Mouse (Mus musculus): ENCODE results near the gene Aatf. TPM values are rescaled to one million over a fixed set of nuclear protein-coding genes. Genes with fewer than 3 reads are reported as not detected.
A peak's percentile ranks its signal among the peaks of the same experiment; 100 is the strongest.

Gene Aatf
- polyA plus RNA-seq, 1 experiment from 2014 or later: 58.6 TPM

DNA sequence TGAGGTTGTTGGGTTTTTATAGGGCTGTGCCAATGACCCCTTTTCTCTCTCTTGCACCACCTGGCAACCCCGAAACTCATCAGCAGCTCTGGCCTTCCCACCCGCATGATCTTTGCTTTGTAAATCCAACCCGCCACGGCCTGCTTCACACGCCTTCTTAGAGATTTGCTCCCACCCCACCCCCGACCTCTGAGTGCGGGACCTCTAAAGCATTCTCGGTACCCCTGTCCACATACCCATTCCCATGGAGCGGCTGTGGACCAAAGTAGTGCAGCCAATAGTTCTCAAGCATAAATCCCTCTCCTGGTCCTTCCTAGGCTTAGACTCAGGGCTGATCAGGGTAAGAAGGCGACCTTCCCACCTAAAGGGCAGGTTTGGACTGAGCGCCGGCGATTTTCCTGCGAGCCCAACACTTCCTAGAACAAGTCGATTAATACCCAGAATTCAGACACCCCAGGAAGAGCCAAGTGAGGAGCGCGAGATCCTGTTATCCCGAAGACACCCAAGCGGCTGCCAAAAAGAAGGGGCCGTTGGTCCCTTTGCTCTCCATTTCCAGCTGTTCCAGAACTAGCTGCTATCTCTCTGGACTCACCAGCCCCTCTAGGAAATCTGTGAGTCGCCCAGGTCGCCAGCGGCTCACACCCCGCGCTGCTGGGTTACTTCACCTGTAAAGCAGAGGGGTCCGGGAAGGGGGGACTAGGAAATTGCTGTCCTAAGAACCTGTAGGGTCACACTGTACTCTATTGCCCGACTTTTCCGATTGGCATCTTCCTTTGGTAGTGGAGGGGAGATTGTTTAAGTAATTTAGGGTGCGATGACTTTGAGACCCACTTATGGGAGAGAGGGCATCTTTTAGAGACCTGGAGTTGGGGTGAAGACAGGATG is 13.9 kb upstream of the Aatf start:
- Histone ChIP-seq H3K9ac (no peak overlapping the region), H3K4me2 (no peak overlapping the region), H3K9me3 (no peaks in the 10 kb centered on the region), H3K27me3 (peaks cover 100% of the 10 kb centered on the region), H3K27ac (no peak overlapping the region), H3K4me3 (no peak overlapping the region), H3K4me1 (peaks cover 46% of the 10 kb centered on the region), H3K36me3 (no peaks in the 10 kb centered on the region)
- no peak for ATAC-seq (ENCODE audit: insufficient number of reproducible peaks, insufficient read depth, low FRiP score, low TSS enrichment, low read depth)
- WGBS: under 1% methylated on average over 29 of the region's 29 CpGs

- Histone ChIP-seq H3K27ac (no peak overlapping the region), H3K36me3 (no peaks in the 10 kb centered on the region), H3K9ac (no peak overlapping the region), H3K9me3 (0 out of 2 replicates have a peak, but pooled peaks cover 4% of the 10 kb centered on the region), H3K4me3 (peak overlapping the region; percentile 47), H3K4me1 (peaks cover 46% of the 10 kb centered on the region), H3K4me2 (peak overlapping the region; percentile 77), H3K27me3 (peaks cover 100% of the 10 kb centered on the region)
- ATAC-seq (ENCODE audit: insufficient number of reproducible peaks, insufficient read depth, low FRiP score, low TSS enrichment, low read depth): no peak
- under 1% methylated on average over 10 of the region's 10 CpGs for WGBS
These were observed 13.1 kb upstream of the Aatf start for GRCm38 (mm10) chr11:84526451-84526850.

DNA sequence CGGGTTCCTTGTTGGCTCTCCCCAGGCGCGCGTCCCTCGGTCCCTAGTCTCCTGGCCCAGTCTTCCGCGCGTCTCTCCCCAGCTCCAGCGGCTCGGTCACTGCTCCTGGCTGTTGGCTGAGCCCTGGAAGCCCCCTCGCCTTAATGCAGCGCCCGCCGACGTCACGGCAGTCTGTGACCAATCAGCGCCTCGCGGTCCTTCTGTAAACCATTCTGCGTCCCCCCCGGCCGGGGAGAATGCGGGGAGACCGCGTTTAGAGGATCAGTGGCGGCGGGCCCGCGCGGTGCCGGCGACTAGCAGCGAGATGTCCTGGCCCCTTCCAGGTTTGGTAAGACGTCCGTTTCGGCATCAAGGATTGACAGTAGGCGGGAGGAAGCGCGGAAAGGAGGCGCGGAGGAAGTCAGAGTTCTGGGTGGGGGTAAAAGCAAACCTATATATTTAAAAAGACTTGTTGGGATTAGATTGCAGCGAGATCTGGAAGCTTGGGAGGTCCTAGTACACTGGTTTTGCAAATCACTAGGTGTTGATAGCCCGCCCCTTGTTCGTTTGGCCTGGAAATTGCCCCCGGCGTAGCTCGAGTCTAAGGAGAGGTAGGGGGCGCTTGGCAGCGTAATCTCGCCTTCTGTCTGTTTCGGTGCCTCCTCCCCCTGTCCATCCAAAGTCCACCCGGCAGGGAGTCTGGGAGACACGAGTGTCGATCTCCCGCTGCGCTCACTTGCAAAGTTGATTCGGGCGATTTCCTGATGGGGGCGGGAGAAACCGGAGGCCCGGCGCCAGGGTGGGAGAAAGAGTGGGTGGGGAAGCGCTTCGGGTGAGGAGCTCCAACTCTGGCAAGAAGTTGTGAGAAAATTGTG is 12.3 kb upstream of the Aatf start, which contains the start of gene Lhx1:
Gene Lhx1, minus strand, starts transcription at position 115 of the 854 bp plus-strand sequence.
- no peak for ATAC-seq (ENCODE audit: insufficient number of reproducible peaks, insufficient read depth, low FRiP score, low TSS enrichment, low read depth)
- WGBS: under 1% methylated on average over 64 of the region's 64 CpGs
- Histone ChIP-seq H3K27ac (no peak within 1 kb of the TSS), H3K4me1 (peaks cover 46% of the 10 kb centered on the region), H3K9ac (0 out of 2 replicates have a peak within 1 kb of the TSS, but pooled peaks have one; percentile 1), H3K4me2 (peak within 1 kb of the TSS; percentile 77), H3K9me3 (0 out of 2 replicates have a peak, but pooled peaks cover 6% of the 10 kb centered on the region), H3K27me3 (peaks cover 100% of the 10 kb centered on the region), H3K4me3 (peak within 1 kb of the TSS; percentile 47), H3K36me3 (no peaks in the 10 kb centered on the region)

DNA sequence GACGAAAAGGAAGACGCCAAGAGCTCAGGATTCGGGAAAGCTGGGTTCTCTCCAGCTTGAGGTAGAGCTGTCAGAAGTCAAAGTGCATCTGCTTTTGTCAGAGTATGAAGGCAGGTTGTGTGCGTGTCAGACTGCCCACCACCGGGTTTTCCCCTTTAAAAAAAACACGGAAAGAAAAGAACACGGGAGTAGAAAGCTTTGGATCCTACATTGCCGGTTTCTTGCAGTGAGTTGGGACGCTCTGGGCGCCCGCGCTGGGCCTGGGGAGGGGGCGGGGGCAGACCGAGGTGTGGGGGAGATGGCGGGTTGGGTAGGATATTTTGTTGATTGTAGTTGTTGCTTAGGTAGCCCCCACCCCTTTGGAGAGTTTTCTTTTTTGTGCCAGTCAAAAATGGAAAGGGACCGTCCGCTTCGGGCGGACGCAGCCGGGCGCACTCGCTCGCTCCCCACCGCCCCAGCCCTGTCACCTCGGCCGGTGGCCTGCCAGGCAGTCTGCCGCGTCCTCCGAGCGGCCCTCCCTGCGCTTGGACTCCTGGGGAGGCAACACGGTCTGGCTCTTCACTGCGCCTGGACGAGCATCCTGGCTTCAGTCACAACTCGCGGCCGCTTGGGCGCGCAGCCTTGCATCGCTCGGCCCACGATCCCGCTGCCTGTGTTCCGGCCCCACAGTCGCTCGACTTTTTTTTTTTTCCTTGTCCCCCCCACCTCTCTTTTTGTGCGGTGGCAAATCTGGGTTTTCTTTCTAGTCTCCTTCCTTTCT is 11.4 kb upstream of the Aatf start:
- no peak overlapping the region for H3K27ac ChIP-seq
- H3K4me1 ChIP-seq: peaks cover 45% of the 10 kb centered on the region
- no peaks in the 10 kb centered on the region for H3K36me3 ChIP-seq
- no peak for ATAC-seq (ENCODE audit: insufficient number of reproducible peaks, insufficient read depth, low FRiP score, low TSS enrichment, low read depth)
- peak overlapping the region; percentile 77 for H3K4me2 ChIP-seq
- peaks cover 100% of the 10 kb centered on the region for H3K27me3 ChIP-seq
- under 1% methylated on average over 48 of the region's 48 CpGs for WGBS
- peak overlapping the region; percentile 47 for H3K4me3 ChIP-seq
- 0 out of 2 replicates have a peak, but pooled peaks cover 6% of the 10 kb centered on the region for H3K9me3 ChIP-seq
- H3K9ac ChIP-seq: no peak overlapping the region; the same call in 1 of the 2 replicates

DNA sequence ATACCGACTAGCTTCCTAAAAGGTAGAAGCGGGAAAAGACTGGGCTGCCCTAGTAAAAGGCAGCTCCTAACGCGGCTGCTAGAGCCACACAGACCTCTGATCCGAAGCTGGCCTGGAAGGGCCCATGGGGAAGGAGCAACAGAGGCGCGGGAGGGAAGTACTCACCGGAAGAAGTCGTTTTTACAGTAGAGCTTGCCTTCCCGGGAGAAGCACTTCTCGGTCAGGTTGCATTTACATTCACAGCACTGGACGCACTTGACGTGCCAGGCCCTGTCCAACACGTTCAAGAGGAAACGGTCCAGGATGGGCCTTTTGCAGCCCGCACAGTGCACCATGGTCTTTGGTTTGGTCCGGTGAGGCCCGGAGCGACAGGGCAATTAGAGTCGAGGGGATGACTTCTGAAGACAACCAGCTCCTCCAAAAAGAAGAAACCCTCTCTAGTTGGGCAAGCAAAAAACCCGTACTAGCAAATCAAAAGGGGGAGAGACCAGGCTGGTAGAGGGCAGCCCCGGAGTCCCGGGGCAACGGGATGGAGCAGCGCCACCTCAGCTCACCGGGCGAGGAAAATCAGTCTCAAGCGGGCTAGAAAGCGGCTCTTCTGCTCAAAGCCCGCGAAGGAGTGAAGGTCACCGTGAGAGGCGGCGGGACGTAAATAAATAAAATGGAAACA is 10.7 kb upstream of the Aatf start:
- no peak overlapping the region for H3K4me2 ChIP-seq
- H3K4me3 ChIP-seq: 0 out of 2 replicates have a peak overlapping the region, but pooled peaks have one; percentile 47
- under 1% methylated on average over 35 of the region's 35 CpGs for WGBS
- no peak overlapping the region; the same call in 1 of the 2 replicates for H3K9ac ChIP-seq
- no peak overlapping the region for H3K27ac ChIP-seq
- H3K36me3 ChIP-seq: no peaks in the 10 kb centered on the region
- 0 out of 2 replicates have a peak, but pooled peaks cover 6% of the 10 kb centered on the region for H3K9me3 ChIP-seq
- peaks cover 38% of the 10 kb centered on the region for H3K4me1 ChIP-seq
- peaks cover 100% of the 10 kb centered on the region for H3K27me3 ChIP-seq
- no peak for ATAC-seq (ENCODE audit: insufficient number of reproducible peaks, insufficient read depth, low FRiP score, low TSS enrichment, low read depth)

GRCm38 (mm10) chr11:84523321-84523831 is 10.1 kb upstream of the Aatf start:
- no peak overlapping the region for H3K4me2 ChIP-seq
- no peak overlapping the region for H3K4me3 ChIP-seq
- H3K27ac ChIP-seq: no peak overlapping the region
- H3K9me3 ChIP-seq: 0 out of 2 replicates have a peak, but pooled peaks cover 6% of the 10 kb centered on the region
- peaks cover 38% of the 10 kb centered on the region for H3K4me1 ChIP-seq
- no peak overlapping the region for H3K9ac ChIP-seq
- ATAC-seq (ENCODE audit: insufficient number of reproducible peaks, insufficient read depth, low FRiP score, low TSS enrichment, low read depth): no peak
- WGBS: under 1% methylated on average over 16 of the region's 16 CpGs
- H3K36me3 ChIP-seq: no peaks in the 10 kb centered on the region
- H3K27me3 ChIP-seq: peaks cover 100% of the 10 kb centered on the region

DNA sequence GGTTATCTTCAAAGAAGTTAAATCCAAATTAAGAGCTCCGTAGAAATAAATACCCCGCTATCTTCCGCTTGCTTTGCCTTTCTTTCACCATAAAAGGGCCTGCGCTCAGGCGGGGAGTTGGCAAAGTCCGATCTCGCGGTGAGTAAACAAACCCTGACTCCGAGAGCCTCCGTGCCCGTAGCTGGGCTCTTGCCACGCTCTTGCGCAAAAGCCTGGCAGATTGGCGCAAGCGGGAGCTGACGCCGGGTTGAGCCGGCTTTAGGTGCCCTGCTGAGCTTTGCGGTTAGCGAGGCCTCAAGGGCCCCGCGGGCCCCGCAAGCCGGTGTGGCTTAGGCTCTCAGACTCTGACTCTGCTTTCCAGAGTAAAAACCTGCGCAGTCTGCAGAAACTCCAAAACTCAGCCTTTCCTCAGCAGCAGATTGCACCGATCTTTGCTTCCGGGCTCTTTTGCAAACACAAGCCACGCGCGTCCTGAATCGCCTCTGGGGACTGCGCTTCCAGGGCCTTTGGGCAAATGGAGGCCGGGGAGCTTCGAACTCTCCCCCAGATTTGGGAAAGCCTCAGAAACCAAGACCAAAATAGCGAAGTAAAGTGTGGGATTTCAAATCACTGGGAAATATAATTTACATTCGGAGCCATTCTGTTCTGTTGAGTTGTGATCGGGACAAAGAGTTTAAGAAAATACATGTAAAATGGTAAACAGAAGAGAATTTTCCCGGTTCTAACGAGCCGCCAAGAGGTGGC is 9.4 kb upstream of the Aatf start:
- Histone ChIP-seq H3K9me3 (0 out of 2 replicates have a peak, but pooled peaks cover 6% of the 10 kb centered on the region), H3K27ac (no peak overlapping the region), H3K4me1 (peaks cover 38% of the 10 kb centered on the region), H3K4me2 (peak overlapping the region; percentile 44), H3K36me3 (no peaks in the 10 kb centered on the region), H3K27me3 (peaks cover 97% of the 10 kb centered on the region), H3K4me3 (peak overlapping the region; percentile 14), H3K9ac (no peak overlapping the region)
- WGBS: 1% methylated on average over 40 of the region's 40 CpGs
- no peak for ATAC-seq (ENCODE audit: insufficient number of reproducible peaks, insufficient read depth, low FRiP score, low TSS enrichment, low read depth)

GRCm38 (mm10) chr11:84521751-84522299 is 8.5 kb upstream of the Aatf start:
- H3K27ac ChIP-seq: no peak overlapping the region
- H3K9me3 ChIP-seq: 0 out of 2 replicates have a peak, but pooled peaks cover 6% of the 10 kb centered on the region
- no peaks in the 10 kb centered on the region for H3K36me3 ChIP-seq
- H3K9ac ChIP-seq: no peak overlapping the region
- peaks cover 38% of the 10 kb centered on the region for H3K4me1 ChIP-seq
- WGBS: 5% methylated on average over 24 of the region's 24 CpGs
- ATAC-seq (ENCODE audit: insufficient number of reproducible peaks, insufficient read depth, low FRiP score, low TSS enrichment, low read depth): no peak
- H3K4me3 ChIP-seq: 0 out of 2 replicates have a peak overlapping the region, but pooled peaks have one; percentile 14
- H3K27me3 ChIP-seq: peaks cover 97% of the 10 kb centered on the region
- no peak overlapping the region for H3K4me2 ChIP-seq

GRCm38 (mm10) chr11:84521071-84521390 is 7.7 kb upstream of the Aatf start:
- no peak for ATAC-seq (ENCODE audit: insufficient number of reproducible peaks, insufficient read depth, low FRiP score, low TSS enrichment, low read depth)
- 6% methylated on average over 3 of the region's 3 CpGs for WGBS
- Histone ChIP-seq H3K27me3 (peaks cover 97% of the 10 kb centered on the region), H3K9ac (no peak overlapping the region), H3K36me3 (no peaks in the 10 kb centered on the region), H3K27ac (no peak overlapping the region), H3K4me2 (no peak overlapping the region), H3K4me1 (peaks cover 35% of the 10 kb centered on the region), H3K9me3 (0 out of 2 replicates have a peak, but pooled peaks cover 6% of the 10 kb centered on the region), H3K4me3 (no peak overlapping the region)

Data from embryonic facial prominence, embryonic 13.5 days (tissue).